Mouse (Mus musculus) thymus, adult 2 months (tissue): ENCODE results near the gene Plxdc2. TPM values are rescaled to one million over a fixed set of nuclear protein-coding genes. Genes with fewer than 3 reads are reported as not detected.

Experiments used
- DNase-seq: peaks from one replicate; pipeline ENCODE4 v3.0.0; 2021
- H3K27ac ChIP-seq: fragments of 200-500 bp; 2 replicates; pipeline ENCODE4 v1.5.1; 2012; ENCODE audit warnings: low read length, control low read depth; ENCODE audit not compliant: control insufficient read depth, insufficient read depth
- H3K27me3 ChIP-seq: fragments of 200-500 bp; 2 replicates; pipeline ENCODE4 v1.6.1; 2012; ENCODE audit warnings: mild to moderate bottlenecking, low read length, moderate library complexity, mixed read lengths; ENCODE audit not compliant: control insufficient read depth, insufficient read depth
- H3K36me3 ChIP-seq: fragments of 200-500 bp; 2 replicates; pipeline ENCODE4 v1.6.1; 2012; ENCODE audit warnings: mild to moderate bottlenecking, low read length, moderate library complexity; ENCODE audit not compliant: control insufficient read depth, insufficient read depth
- H3K4me1 ChIP-seq: fragments of 200-500 bp; replicated peaks from 2 replicates; pipeline ENCODE4 v1.6.1; 2012; ENCODE audit warnings: low read length; ENCODE audit not compliant: control insufficient read depth, insufficient read depth
- H3K4me3 ChIP-seq: fragments of 200-500 bp; 2 replicates; pipeline ENCODE4 v1.5.1; 2012; ENCODE audit warnings: mild to moderate bottlenecking, low read length, control low read depth, moderate library complexity; ENCODE audit not compliant: control insufficient read depth, insufficient read depth
- CTCF ChIP-seq: fragments of 200-500 bp; IDR thresholded peaks from 2 replicates; pipeline ENCODE4 v1.5.1; 2012; ENCODE audit warnings: mild to moderate bottlenecking, control low read depth, low read length, moderate library complexity, borderline replicate concordance; ENCODE audit not compliant: control insufficient read depth, poor library complexity, insufficient read depth; ENCODE audit errors: extremely low read depth
- POLR2A ChIP-seq: fragments of 200-500 bp; IDR thresholded peaks from 2 replicates; pipeline ENCODE4 v1.6.1; 2012; ENCODE audit warnings: mild to moderate bottlenecking, low read length, control low read depth, moderate library complexity; ENCODE audit not compliant: control insufficient read depth, poor library complexity, insufficient read depth; ENCODE audit errors: extremely low read depth
- WGBS: fragments of 180-500 bp; shearing (Covaris S2); methylation state at CpG from one replicate; pipeline ENCODE4 v1.1.7; 2018; 5-methylcytosine and 5-hydroxymethylcytosine counted together
- polyA plus RNA-seq: library from polyadenylated mRNA; depleted of rRNA; stranded (reverse); fragments of >200 nt; gene quantifications from 2 replicates; pipeline ENCODE4 v1.2.3, GENCODE M21; 2012

Gene Plxdc2
- polyA plus RNA-seq, 1 experiment: 14.0 TPM

DNA sequence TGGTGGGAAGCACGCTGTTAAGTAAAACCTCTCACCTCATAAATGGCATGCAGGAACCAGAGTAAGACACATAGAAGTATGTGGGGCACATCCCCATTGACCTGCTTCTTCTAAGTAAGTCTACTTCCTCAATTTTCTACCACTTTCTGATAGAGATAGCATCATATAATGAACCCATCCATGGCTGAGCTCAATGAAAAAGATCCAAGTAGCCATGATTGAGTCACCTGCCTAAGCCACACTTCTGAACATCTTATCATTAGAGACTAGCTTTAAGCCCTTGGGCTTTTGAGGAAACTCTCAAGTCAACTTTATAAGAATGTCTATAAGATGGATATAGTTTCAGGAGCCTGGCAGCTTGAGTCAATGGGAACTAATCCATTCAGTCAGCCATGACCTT lies 14.3 kb downstream of the Plxdc2 start:
- no peak for TF ChIP-seq CTCF
- no peak for TF ChIP-seq POLR2A
- DNase-seq: no peak
- no peaks in the 10 kb centered on the region for H3K27me3 ChIP-seq
- no peak overlapping the region for H3K4me3 ChIP-seq
- WGBS: 38% methylated on average over 1 of the region's 1 CpGs
- peaks cover 10% of the 10 kb centered on the region for H3K4me1 ChIP-seq
- no peaks in the 10 kb centered on the region for H3K36me3 ChIP-seq
- no peak overlapping the region for H3K27ac ChIP-seq

DNA sequence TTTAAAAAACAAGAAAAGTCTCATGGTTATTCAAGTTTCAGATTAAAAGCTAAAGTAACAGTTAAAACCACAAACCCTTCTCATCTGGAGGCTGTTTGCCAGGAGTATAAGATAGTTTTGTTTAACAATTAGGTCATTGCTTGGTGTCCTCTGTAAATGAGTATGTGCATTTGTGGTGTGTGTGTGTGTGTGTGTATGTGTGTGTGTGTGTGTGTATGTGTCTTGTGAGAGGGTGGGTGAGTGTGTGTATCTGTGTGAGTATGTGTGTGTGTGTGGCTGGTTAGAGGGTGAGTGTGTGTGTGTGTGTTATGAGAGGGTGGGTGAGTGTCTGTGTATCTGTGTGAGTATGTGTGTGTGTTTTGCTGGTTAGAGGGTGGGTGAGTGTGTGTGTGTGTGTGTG lies 18.2 kb downstream of the Plxdc2 start:
- H3K4me3 ChIP-seq: no peak overlapping the region

DNA sequence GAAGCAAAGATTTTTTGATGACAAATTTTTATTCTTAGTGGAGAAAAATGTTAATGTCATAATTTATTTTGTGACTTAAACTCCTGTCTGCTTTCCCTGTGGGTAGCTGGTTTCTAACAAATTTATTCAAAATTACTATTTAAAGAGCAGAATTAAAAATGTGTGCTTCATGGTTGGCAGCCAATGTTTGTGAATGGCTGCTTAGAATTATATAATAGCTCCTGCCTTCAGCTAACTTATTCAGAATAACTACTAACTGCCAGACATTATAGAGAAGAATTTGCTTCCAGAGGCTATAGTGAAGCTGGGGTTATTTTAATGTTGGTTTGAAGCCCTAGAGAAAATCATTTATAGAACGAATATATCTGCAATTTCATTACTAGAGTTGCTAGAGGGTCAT lies 30.1 kb downstream of the Plxdc2 start:
- DNase-seq: no peak
- Histone ChIP-seq H3K4me3 (no peak overlapping the region), H3K27ac (no peak overlapping the region), H3K4me1 (no peaks in the 10 kb centered on the region), H3K27me3 (no peaks in the 10 kb centered on the region), H3K36me3 (no peaks in the 10 kb centered on the region)
- 92% methylated on average over 1 of the region's 1 CpGs for WGBS
- TF ChIP-seq CTCF: no peak
- no peak for TF ChIP-seq POLR2A

More for the DNA sequence above, 18.2 kb downstream of the Plxdc2 start:
- H3K4me1 ChIP-seq: peaks cover 4% of the 10 kb centered on the region; the same call in 1 of the 2 replicates
- no peak for DNase-seq
- H3K27me3 ChIP-seq: no peaks in the 10 kb centered on the region
- no peak overlapping the region for H3K27ac ChIP-seq
- H3K36me3 ChIP-seq: no peaks in the 10 kb centered on the region
- TF ChIP-seq POLR2A (no peak), CTCF (no peak)

DNA sequence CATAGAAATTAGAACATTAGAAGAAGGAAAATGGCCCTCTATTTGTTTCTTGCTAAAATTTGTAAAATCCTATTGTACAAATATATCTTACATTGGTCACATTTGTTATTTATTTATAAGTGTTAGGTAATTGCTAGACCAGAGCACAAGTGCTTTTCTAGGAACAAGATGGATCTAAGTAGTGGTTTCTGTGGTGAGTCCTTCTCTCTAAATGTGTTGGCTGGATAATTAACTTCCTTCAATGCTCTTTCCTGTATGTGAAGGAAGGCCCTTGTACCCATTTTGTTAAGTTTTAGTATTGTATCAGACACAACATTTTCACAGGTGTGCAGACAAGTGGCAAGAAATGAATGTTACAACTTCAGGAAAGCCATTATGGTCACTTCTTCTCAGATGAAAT lies 30.6 kb downstream of the Plxdc2 start:
- Histone ChIP-seq H3K27ac (no peak overlapping the region), H3K4me3 (no peak overlapping the region), H3K36me3 (no peaks in the 10 kb centered on the region), H3K27me3 (no peaks in the 10 kb centered on the region), H3K4me1 (no peaks in the 10 kb centered on the region)
- DNase-seq: no peak
- TF ChIP-seq POLR2A (no peak), CTCF (no peak)

DNA sequence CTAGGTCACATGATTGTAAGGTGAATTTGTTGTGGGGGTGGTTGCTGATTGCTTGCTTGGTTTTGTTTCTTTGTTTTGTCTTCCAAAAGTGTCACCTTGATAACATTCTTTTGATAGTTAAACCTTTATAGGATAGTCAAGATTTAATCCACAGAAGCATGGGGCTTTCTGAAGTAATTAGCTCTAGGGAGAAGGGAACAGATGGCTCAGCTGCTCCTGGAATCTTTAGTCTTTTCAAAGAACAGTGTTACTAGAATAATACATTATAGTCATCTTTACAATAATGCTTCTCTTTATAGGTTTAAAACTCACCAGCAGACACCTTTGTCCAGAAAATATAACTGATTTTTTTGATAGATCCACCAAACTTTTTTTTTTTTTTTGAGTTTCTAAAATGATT lies 31.7 kb downstream of the Plxdc2 start:
- Histone ChIP-seq H3K4me1 (no peaks in the 10 kb centered on the region), H3K27me3 (no peaks in the 10 kb centered on the region), H3K36me3 (no peaks in the 10 kb centered on the region), H3K27ac (no peak overlapping the region), H3K4me3 (no peak overlapping the region)
- TF ChIP-seq CTCF (no peak), POLR2A (no peak)
- no peak for DNase-seq

DNA sequence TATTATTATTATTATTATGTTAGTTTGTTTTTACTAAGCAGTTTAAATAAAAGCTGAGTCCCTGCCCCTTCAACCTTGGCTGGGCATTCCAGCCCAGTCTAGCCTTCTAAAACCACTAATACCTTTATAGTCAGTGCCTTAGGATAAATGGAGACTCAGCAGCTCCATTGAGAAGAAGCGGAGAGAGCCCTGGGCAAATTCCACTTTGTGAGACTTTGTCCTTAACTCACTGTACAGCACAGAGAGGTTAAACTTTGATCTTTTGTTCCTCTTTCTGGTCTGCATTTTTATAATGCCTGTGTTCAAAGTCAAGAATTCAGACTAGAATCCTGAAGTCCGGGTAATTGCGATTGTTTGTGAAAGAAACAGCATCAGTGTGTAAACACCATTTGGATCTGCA lies 41.4 kb downstream of the Plxdc2 start:
- no peak for DNase-seq
- Histone ChIP-seq H3K4me3 (no peak overlapping the region), H3K27ac (no peak overlapping the region), H3K27me3 (no peaks in the 10 kb centered on the region), H3K36me3 (no peaks in the 10 kb centered on the region), H3K4me1 (no peaks in the 10 kb centered on the region)
- WGBS: 91% methylated on average over 3 of the region's 3 CpGs
- TF ChIP-seq POLR2A: no peak
- no peak for TF ChIP-seq CTCF

DNA sequence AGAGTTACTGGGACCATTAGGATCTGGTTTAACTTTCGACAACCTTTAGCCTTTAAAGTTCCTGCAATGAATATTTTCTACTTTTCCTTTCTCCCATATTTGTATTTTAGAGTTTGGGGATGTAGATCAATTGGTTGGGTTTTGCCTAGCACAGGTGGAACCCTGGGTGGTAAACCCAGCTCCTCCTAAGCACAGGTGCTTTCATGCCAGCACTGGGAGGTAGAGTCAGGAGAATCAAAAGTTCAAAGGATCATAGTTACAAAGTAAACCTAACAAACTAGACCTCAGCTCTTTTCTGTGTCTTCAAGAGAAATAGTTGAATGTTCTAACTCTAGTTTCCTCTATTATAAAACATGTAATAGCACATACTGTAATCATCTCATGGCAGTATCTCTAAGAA lies 41.9 kb downstream of the Plxdc2 start:
- H3K4me3 ChIP-seq: no peak overlapping the region
- no peaks in the 10 kb centered on the region for H3K27me3 ChIP-seq
- DNase-seq: no peak
- no peaks in the 10 kb centered on the region for H3K36me3 ChIP-seq
- 100% methylated on average over 1 of the region's 1 CpGs for WGBS
- H3K27ac ChIP-seq: no peak overlapping the region
- no peaks in the 10 kb centered on the region for H3K4me1 ChIP-seq
- TF ChIP-seq CTCF: no peak
- TF ChIP-seq POLR2A: no peak

DNA sequence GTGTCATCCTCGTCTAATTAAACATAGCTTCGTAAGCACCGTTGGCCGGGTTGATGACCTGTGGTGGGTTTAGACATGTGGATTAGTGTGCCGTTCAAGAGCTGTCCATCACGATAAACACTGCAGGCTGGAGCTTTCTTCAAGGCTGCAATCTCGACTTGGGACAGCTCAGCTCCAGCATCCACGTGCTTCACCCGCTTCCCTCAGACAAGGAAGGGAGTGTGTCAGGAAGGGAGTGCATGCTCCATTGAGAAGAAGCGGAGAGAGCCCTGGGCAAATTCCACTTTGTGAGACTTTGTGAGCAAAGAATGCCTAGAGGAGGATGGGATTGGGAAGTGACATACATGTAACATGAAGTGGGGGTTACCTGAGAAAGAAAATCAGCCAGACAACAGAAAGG lies 42.8 kb downstream of the Plxdc2 start:
- TF ChIP-seq POLR2A (no peak), CTCF (no peak)
- H3K36me3 ChIP-seq: no peaks in the 10 kb centered on the region
- H3K4me1 ChIP-seq: no peaks in the 10 kb centered on the region
- DNase-seq: no peak
- 94% methylated on average over 10 of the region's 10 CpGs for WGBS
- no peaks in the 10 kb centered on the region for H3K27me3 ChIP-seq
- no peak overlapping the region for H3K4me3 ChIP-seq
- H3K27ac ChIP-seq: no peak overlapping the region
